Mouse (Mus musculus) hindbrain, embryonic 16.5 days (tissue): ENCODE results near the gene Klhl22. TPM values are rescaled to one million over a fixed set of nuclear protein-coding genes. Genes with fewer than 3 reads are reported as not detected.

ENCODE experiments used
- ATAC-seq: fragments of 200-750 bp; cut with Nextera tagmentation; 2 replicates; pipeline ENCODE4 v1.8.0; 2017; ENCODE audit warnings: moderate TSS enrichment, moderate library complexity
- H3K27ac ChIP-seq: fragments of 300-500 bp; sonication (generic); 2 replicates; pipeline ENCODE4 v1.5.1; 2014; ENCODE audit warnings: low read depth, mild to moderate bottlenecking, control low read depth, low read length, moderate library complexity
- H3K27me3 ChIP-seq: fragments of 300-500 bp; sonication (generic); replicated peaks from 2 replicates; pipeline ENCODE4 v1.6.1; 2014; ENCODE audit warnings: low read length; ENCODE audit not compliant: control insufficient read depth, insufficient read depth
- H3K36me3 ChIP-seq: fragments of 300-500 bp; sonication (generic); 2 replicates; pipeline ENCODE4 v1.6.1; 2014; ENCODE audit warnings: mild to moderate bottlenecking, low read length, moderate library complexity, mixed read lengths; ENCODE audit not compliant: control insufficient read depth, insufficient read depth
- H3K4me1 ChIP-seq: fragments of 300-500 bp; sonication (generic); 2 replicates; pipeline ENCODE4 v1.6.1; 2014; ENCODE audit warnings: low read depth, low read length; ENCODE audit not compliant: control insufficient read depth, insufficient read depth
- H3K4me2 ChIP-seq: fragments of 300-500 bp; sonication (generic); 2 replicates; pipeline ENCODE4 v1.6.1; 2014; ENCODE audit warnings: mild to moderate bottlenecking, low read length, control low read depth, moderate library complexity
- H3K4me3 ChIP-seq: fragments of 300-500 bp; sonication (generic); 2 replicates; pipeline ENCODE4 v1.5.1; 2014; ENCODE audit warnings: mild to moderate bottlenecking, low read length, control low read depth, moderate library complexity
- H3K9ac ChIP-seq: fragments of 300-500 bp; sonication (generic); 2 replicates; pipeline ENCODE4 v1.6.1; 2014; ENCODE audit warnings: low read depth, mild to moderate bottlenecking, control low read depth, low read length, moderate library complexity
- H3K9me3 ChIP-seq: fragments of 300-500 bp; sonication (generic); 2 replicates; pipeline ENCODE4 v1.6.1; 2014; ENCODE audit warnings: mild to moderate bottlenecking, low read length, moderate library complexity; ENCODE audit not compliant: control insufficient read depth
- WGBS: fragments of 180-500 bp; shearing (Covaris S2); extraction: QIAGEN DNeasy Blood & Tissue Kit; methylation state at CpG from one replicate; pipeline ENCODE4 v1.1.7; 2014; 5-methylcytosine and 5-hydroxymethylcytosine counted together
- polyA plus RNA-seq: library from polyadenylated mRNA; unstranded; fragments of >200 nt; fragmentation: Nextera tagmentation; extraction: Ambion mirVana; gene quantifications from 2 replicates; pipeline ENCODE4 v1.2.1, GENCODE M21; 2015

Gene Klhl22
- polyA plus RNA-seq, 1 experiment from 2014 or later: 90.2 TPM

- Histone ChIP-seq H3K4me3 (no peak overlapping the region), H3K27me3 (peaks cover 3% of the 10 kb centered on the region; the same call in 1 of the 2 replicates), H3K36me3 (no peaks in the 10 kb centered on the region), H3K4me2 (no peak overlapping the region), H3K9me3 (no peaks in the 10 kb centered on the region), H3K9ac (no peak overlapping the region), H3K27ac (no peak overlapping the region), H3K4me1 (peaks cover 22% of the 10 kb centered on the region)
- no peak for ATAC-seq
- 11% methylated on average over 5 of the region's 5 CpGs for WGBS
Measured at GRCm38 (mm10) chr16:17812120-17812519, 52.7 kb downstream of the Klhl22 start.

GRCm38 (mm10) chr16:17813173-17813572 is 53.8 kb downstream of the Klhl22 start:
- H3K9ac ChIP-seq: no peak overlapping the region
- peaks cover 3% of the 10 kb centered on the region; the same call in 1 of the 2 replicates for H3K27me3 ChIP-seq
- H3K4me1 ChIP-seq: peaks cover 16% of the 10 kb centered on the region
- no peak overlapping the region for H3K27ac ChIP-seq
- H3K4me3 ChIP-seq: no peak overlapping the region
- H3K36me3 ChIP-seq: no peaks in the 10 kb centered on the region
- H3K4me2 ChIP-seq: no peak overlapping the region
- 64% methylated on average over 4 of the region's 4 CpGs for WGBS
- ATAC-seq: no peak
- no peaks in the 10 kb centered on the region for H3K9me3 ChIP-seq

- H3K4me1 ChIP-seq: peaks cover 8% of the 10 kb centered on the region
- 2% methylated on average over 55 of the region's 63 CpGs for WGBS
- peak overlapping the region; percentile 79 for H3K9ac ChIP-seq
- H3K9me3 ChIP-seq: no peaks in the 10 kb centered on the region
- peak; percentile 89 for ATAC-seq
- peak overlapping the region; percentile 57 for H3K4me3 ChIP-seq
- H3K4me2 ChIP-seq: peak overlapping the region; percentile 95
- no peaks in the 10 kb centered on the region for H3K36me3 ChIP-seq
- peak overlapping the region; percentile 72 for H3K27ac ChIP-seq
- peaks cover 5% of the 10 kb centered on the region for H3K27me3 ChIP-seq
Measured at GRCm38 (mm10) chr16:17815411-17816402, 56.3 kb downstream of the Klhl22 start.

- 80% methylated on average over 8 of the region's 8 CpGs for WGBS
- H3K9ac ChIP-seq: no peak overlapping the region
- no peak overlapping the region for H3K4me3 ChIP-seq
- peaks cover 5% of the 10 kb centered on the region for H3K27me3 ChIP-seq
- peak overlapping the region; percentile 72; the same call in 1 of the 2 replicates for H3K27ac ChIP-seq
- no peaks in the 10 kb centered on the region for H3K9me3 ChIP-seq
- H3K36me3 ChIP-seq: no peaks in the 10 kb centered on the region
- peaks cover 8% of the 10 kb centered on the region for H3K4me1 ChIP-seq
- ATAC-seq: no peak
- no peak overlapping the region for H3K4me2 ChIP-seq
Measured at GRCm38 (mm10) chr16:17816528-17816927, 57.1 kb downstream of the Klhl22 start.

GRCm38 (mm10) chr16:17826500-17826899 is 67.1 kb downstream of the Klhl22 start:
- no peak overlapping the region for H3K27ac ChIP-seq
- H3K9ac ChIP-seq: no peak overlapping the region

GRCm38 (mm10) chr16:17828229-17828628 is 68.8 kb downstream of the Klhl22 start:
- H3K4me1 ChIP-seq: peaks cover 11% of the 10 kb centered on the region
- H3K27me3 ChIP-seq: peaks cover 17% of the 10 kb centered on the region; the same call in 1 of the 2 replicates
- no peak overlapping the region for H3K27ac ChIP-seq
- no peaks in the 10 kb centered on the region for H3K9me3 ChIP-seq
- 90% methylated on average over 2 of the region's 2 CpGs for WGBS
- no peaks in the 10 kb centered on the region for H3K36me3 ChIP-seq
- ATAC-seq: no peak
- H3K4me3 ChIP-seq: no peak overlapping the region
- H3K4me2 ChIP-seq: no peak overlapping the region
- no peak overlapping the region for H3K9ac ChIP-seq

More at GRCm38 (mm10) chr16:17826500-17826899, 67.1 kb downstream of the Klhl22 start:
- no peak overlapping the region for H3K4me3 ChIP-seq
- no peak for ATAC-seq
- H3K9me3 ChIP-seq: no peaks in the 10 kb centered on the region
- WGBS: 67% methylated on average over 2 of the region's 2 CpGs
- no peaks in the 10 kb centered on the region for H3K36me3 ChIP-seq
- peaks cover 11% of the 10 kb centered on the region; the same call in 1 of the 2 replicates for H3K27me3 ChIP-seq
- no peak overlapping the region for H3K4me2 ChIP-seq
- no peaks in the 10 kb centered on the region for H3K4me1 ChIP-seq

GRCm38 (mm10) chr16:17828867-17829266 is 69.4 kb downstream of the Klhl22 start:
- no peaks in the 10 kb centered on the region for H3K36me3 ChIP-seq
- no peak for ATAC-seq
- no peak overlapping the region for H3K4me2 ChIP-seq
- peaks cover 17% of the 10 kb centered on the region; the same call in 1 of the 2 replicates for H3K27me3 ChIP-seq
- peaks cover 12% of the 10 kb centered on the region for H3K4me1 ChIP-seq
- H3K9ac ChIP-seq: no peak overlapping the region
- H3K9me3 ChIP-seq: no peaks in the 10 kb centered on the region
- H3K4me3 ChIP-seq: no peak overlapping the region
- 67% methylated on average over 3 of the region's 3 CpGs for WGBS
- no peak overlapping the region for H3K27ac ChIP-seq

GRCm38 (mm10) chr16:17830385-17831178 is 71.2 kb downstream of the Klhl22 start:
- peaks cover 26% of the 10 kb centered on the region for H3K4me1 ChIP-seq
- H3K9ac ChIP-seq: no peak overlapping the region
- H3K36me3 ChIP-seq: no peaks in the 10 kb centered on the region
- H3K9me3 ChIP-seq: no peaks in the 10 kb centered on the region
- H3K4me2 ChIP-seq: no peak overlapping the region
- no peak for ATAC-seq
- H3K27me3 ChIP-seq: peaks cover 17% of the 10 kb centered on the region; the same call in 1 of the 2 replicates
- 64% methylated on average over 10 of the region's 10 CpGs for WGBS
- H3K4me3 ChIP-seq: no peak overlapping the region
- H3K27ac ChIP-seq: no peak overlapping the region
